ENCODE assay signal across 29 mouse cellular contexts in genomic region chr13:89321155-89321554, GRCm38 (mm10).
DNase-seq lines count a peak whose midpoint lies in the region; ATAC-seq and TF ChIP-seq lines count a peak whose summit lies in the region.
"Had no signal": no experiment of that assay in that cellular context is flagged by ENCODE, and none has a peak within 500 bp of the region (broad histone marks: within the 10 kb centered on the region; RNA-seq: fewer than 3 reads in every experiment).

No protein-coding gene starts in this region.

- no peak overlapping the region for H3K4me2 ChIP-seq in forebrain, postnatal 0 days (ENCODE audit: low read depth)
- H3K4me2 ChIP-seq: embryonic facial prominence, embryonic 13.5 days; forebrain, embryonic 12.5 days; forebrain, embryonic 15.5 days; heart, embryonic 13.5 days; hindbrain, embryonic 14.5 days had no signal

- H3K9me3 ChIP-seq in forebrain, postnatal 0 days (ENCODE audit: low read length), result no peaks in the 10 kb centered on the region
- H3K9me3 ChIP-seq: embryonic facial prominence, embryonic 10.5 days; embryonic facial prominence, embryonic 13.5 days; forebrain, embryonic 12.5 days; forebrain, embryonic 15.5 days; G1E; heart, embryonic 10.5 days; heart, embryonic 13.5 days had no signal

- DNase-seq in layer of hippocampus, adult 2 months (ENCODE audit: low spot score in 2 of 2), result no peak
- no peak for DNase-seq in layer of hippocampus, postnatal 25 days (ENCODE audit: extremely low spot score in 1 of 2, low spot score in 1 of 2)
- peak; percentile 2 for DNase-seq in naive thymus-derived CD4-positive, alpha-beta T cell, adult 2 months (ENCODE audit: low read depth)
- no peak for DNase-seq in forebrain, postnatal 0 days
- DNase-seq: adrenal gland, adult 8-10 months; adrenal gland, postnatal 25 days; cerebellum, adult 11-12 months; cerebellum, adult 8-10 months; cerebellum, postnatal 10 days; cerebellum, postnatal 36 days; embryo, embryonic 11 days; gastrocnemius, postnatal 10 days; gastrocnemius, postnatal 36 days; heart, adult 2 months; heart, postnatal 14 days; heart, postnatal 4 days had no signal

- no peak for TF ChIP-seq CTCF in layer of hippocampus, adult 2 months (conservative IDR thresholded peaks at IDR 0.05)
- no peak for TF ChIP-seq CTCF in forebrain, postnatal 0 days (IDR thresholded peaks at IDR 0.05; ENCODE audit: low read depth)

- peak; percentile 60 for ATAC-seq in activated CD4-positive, CD25-positive, alpha-beta regulatory T cell, adult 4 months
- no peak for ATAC-seq in forebrain, postnatal 0 days
- no peak for ATAC-seq in megakaryocyte-erythroid progenitor cell, adult 5-6 weeks (replicated peaks; ENCODE audit: low FRiP score, low TSS enrichment, poor library complexity, severe bottlenecking)
- ATAC-seq: forebrain, embryonic 15.5 days; intestine, embryonic 16.5 days had no signal

- no peaks in the 10 kb centered on the region for H3K27me3 ChIP-seq in forebrain, postnatal 0 days (ENCODE audit: insufficient read depth, low read length)
- H3K27me3 ChIP-seq: CH12.LX; embryonic facial prominence, embryonic 13.5 days; forebrain, embryonic 12.5 days; forebrain, embryonic 15.5 days; heart, embryonic 13.5 days had no signal

- H3K36me3 ChIP-seq in forebrain, postnatal 0 days (ENCODE audit: insufficient read depth), result no peaks in the 10 kb centered on the region
- H3K36me3 ChIP-seq: embryonic facial prominence, embryonic 10.5 days; embryonic facial prominence, embryonic 13.5 days; forebrain, embryonic 12.5 days; forebrain, embryonic 15.5 days; G1E; heart, embryonic 10.5 days; heart, embryonic 13.5 days had no signal

- no peak overlapping the region for H3K4me3 ChIP-seq in layer of hippocampus, adult 2 months
- H3K4me3 ChIP-seq in forebrain, postnatal 0 days (ENCODE audit: low read depth, low read length), result no peak overlapping the region
- H3K4me3 ChIP-seq: embryonic facial prominence, embryonic 10.5 days; embryonic facial prominence, embryonic 13.5 days; erythroblast, embryonic 14.5 days; forebrain, embryonic 12.5 days; forebrain, embryonic 15.5 days; heart, adult 2 months; heart, embryonic 10.5 days; heart, embryonic 13.5 days had no signal

- H3K9ac ChIP-seq in forebrain, postnatal 0 days, result no peak overlapping the region
- H3K9ac ChIP-seq: embryonic facial prominence, embryonic 13.5 days; forebrain, embryonic 12.5 days; forebrain, embryonic 15.5 days; heart, embryonic 13.5 days; hindbrain, embryonic 14.5 days had no signal

- H3K4me1 ChIP-seq in forebrain, postnatal 0 days (ENCODE audit: insufficient read depth), result no peaks in the 10 kb centered on the region
- H3K4me1 ChIP-seq: embryonic facial prominence, embryonic 10.5 days; embryonic facial prominence, embryonic 13.5 days; forebrain, embryonic 12.5 days; forebrain, embryonic 15.5 days; heart, embryonic 10.5 days; heart, embryonic 13.5 days had no signal

- 53% methylated on average over 1 of the region's 1 CpGs for WGBS in forebrain, postnatal 0 days

- peak overlapping the region; percentile 56 for H3K27ac ChIP-seq in layer of hippocampus, adult 2 months
- no peak overlapping the region for H3K27ac ChIP-seq in forebrain, postnatal 0 days (ENCODE audit: low read depth, low read length)
- H3K27ac ChIP-seq: embryonic facial prominence, embryonic 10.5 days; embryonic facial prominence, embryonic 13.5 days; forebrain, embryonic 12.5 days; forebrain, embryonic 15.5 days; heart, adult 2 months; heart, embryonic 10.5 days; heart, embryonic 13.5 days; hindbrain, embryonic 14.5 days had no signal
